Mouse (Mus musculus) liver, embryonic 12.5 days (tissue): ENCODE measurements around the gene Cenph. TPM values are rescaled to one million over a fixed set of nuclear protein-coding genes. Genes with fewer than 3 reads are reported as not detected.

Source experiments
- ATAC-seq: fragments of 200-750 bp; cut with Nextera tagmentation; 2 replicates; pipeline ENCODE4 v1.8.0; 2017; ENCODE audit warnings: moderate number of reproducible peaks, mild to moderate bottlenecking, moderate library complexity
- H3K27ac ChIP-seq: fragments of 300-500 bp; sonication (generic); 2 replicates; pipeline ENCODE4 v1.5.1; 2016; ENCODE audit warnings: mild to moderate bottlenecking
- H3K27me3 ChIP-seq: fragments of 300-500 bp; sonication (generic); replicated peaks from 2 replicates; pipeline ENCODE4 v1.6.1; 2016; ENCODE audit warnings: mild to moderate bottlenecking, moderate library complexity
- H3K36me3 ChIP-seq: fragments of 300-500 bp; sonication (generic); 2 replicates; pipeline ENCODE4 v1.6.1; 2016; ENCODE audit warnings: mild to moderate bottlenecking, moderate library complexity
- H3K4me1 ChIP-seq: fragments of 300-500 bp; sonication (generic); 2 replicates; pipeline ENCODE4 v1.6.1; 2016
- H3K4me2 ChIP-seq: fragments of 300-500 bp; sonication (generic); 2 replicates; pipeline ENCODE4 v1.6.1; 2016; ENCODE audit warnings: mild to moderate bottlenecking, moderate library complexity
- H3K4me3 ChIP-seq: fragments of 300-500 bp; sonication (generic); 2 replicates; pipeline ENCODE4 v1.5.1; 2016; ENCODE audit warnings: mild to moderate bottlenecking, moderate library complexity
- H3K9ac ChIP-seq: fragments of 300-500 bp; sonication (generic); 2 replicates; pipeline ENCODE4 v1.6.1; 2016; ENCODE audit warnings: mild to moderate bottlenecking, moderate library complexity
- H3K9me3 ChIP-seq: fragments of 300-500 bp; sonication (generic); replicated peaks from 2 replicates; pipeline ENCODE4 v1.6.1; 2016; ENCODE audit warnings: mild to moderate bottlenecking, moderate library complexity
- WGBS: fragments of 180-500 bp; shearing (Covaris S2); methylation state at CpG from one replicate; pipeline ENCODE4 v1.1.7; 2016; ENCODE audit not compliant: insufficient replicate concordance; 5-methylcytosine and 5-hydroxymethylcytosine counted together
- polyA plus RNA-seq: library from polyadenylated mRNA; unstranded; fragments of >200 nt; fragmentation: Nextera tagmentation; extraction: Ambion mirVana; gene quantifications from 2 replicates; pipeline ENCODE4 v1.2.1, GENCODE M21; 2016

Cenph gene
- polyA plus RNA-seq, 1 experiment from 2014 or later: 47.4 TPM

GRCm38 (mm10) chr13:100724051-100724754 is 51.5 kb downstream of the Cenph start:
- ATAC-seq: no peak
- Histone ChIP-seq H3K4me1 (peaks cover 49% of the 10 kb centered on the region), H3K9ac (no peak overlapping the region), H3K4me2 (no peak overlapping the region), H3K9me3 (no peaks in the 10 kb centered on the region), H3K27ac (no peak overlapping the region), H3K4me3 (no peak overlapping the region), H3K36me3 (peaks cover 75% of the 10 kb centered on the region), H3K27me3 (no peaks in the 10 kb centered on the region)
- WGBS: 84% methylated on average over 7 of the region's 7 CpGs

GRCm38 (mm10) chr13:100721656-100722055 is 54.0 kb downstream of the Cenph start:
- Histone ChIP-seq H3K27ac (no peak overlapping the region), H3K4me1 (peaks cover 27% of the 10 kb centered on the region), H3K4me3 (no peak overlapping the region), H3K4me2 (no peak overlapping the region), H3K9me3 (no peaks in the 10 kb centered on the region), H3K27me3 (no peaks in the 10 kb centered on the region), H3K36me3 (peaks cover 73% of the 10 kb centered on the region), H3K9ac (no peak overlapping the region)
- ATAC-seq: no peak
- 76% methylated on average over 5 of the region's 5 CpGs for WGBS

GRCm38 (mm10) chr13:100715467-100715866 is 60.2 kb downstream of the Cenph start:
- H3K27ac ChIP-seq: no peak overlapping the region
- H3K9ac ChIP-seq: no peak overlapping the region
- no peaks in the 10 kb centered on the region for H3K27me3 ChIP-seq
- whole genome bisulfite sequencing: 44% methylated on average over 6 of the region's 6 CpGs
- H3K4me2 ChIP-seq: no peak overlapping the region
- H3K4me1 ChIP-seq: peaks cover 7% of the 10 kb centered on the region
- no peak overlapping the region for H3K4me3 ChIP-seq
- ATAC-seq: no peak
- H3K9me3 ChIP-seq: no peaks in the 10 kb centered on the region
- H3K36me3 ChIP-seq: peaks cover 90% of the 10 kb centered on the region

Other genes with a start within 250 kb of the Cenph start
- 6.7 and 6.9 TPM in 2 replicates for gene Ocln, start 223.2 kb downstream of the Cenph start, polyA plus RNA-seq
- gene Marveld2, start 158.9 kb downstream of the Cenph start, polyA plus RNA-seq: 6.2 and 7.1 TPM in 2 replicates
- 216 and 222 TPM in 2 replicates for gene Ak6, start 124.9 kb downstream of the Cenph start, polyA plus RNA-seq
- gene Rad17, start 124.8 kb downstream of the Cenph start, polyA plus RNA-seq: 20.0 and 20.3 TPM in 2 replicates
- gene Taf9, start 124.3 kb downstream of the Cenph start, polyA plus RNA-seq: 17.8 and 17.9 TPM in 2 replicates
- 6.4 and 6.8 TPM in 2 replicates for gene Ccdc125, start 106.2 kb downstream of the Cenph start, polyA plus RNA-seq
- gene Cdk7, start 45.0 kb downstream of the Cenph start, polyA plus RNA-seq: 60.1 TPM in 2 replicates
- 174 and 179 TPM in 2 replicates for gene Mrps36, start 31.2 kb downstream of the Cenph start, polyA plus RNA-seq
- 284 and 289 TPM in 2 replicates for gene Ccnb1, start 10.7 kb upstream of the Cenph start, polyA plus RNA-seq
- 40.8 and 45.1 TPM in 2 replicates for gene Slc30a5, start 57.5 kb upstream of the Cenph start, polyA plus RNA-seq